Mouse (Mus musculus): ENCODE measurements at regions not wholly inside any gene's neighbourhood (a gene's known extent, or its start where the extent isn't known, plus 50 kb on each side); places are given as distances from the start of the nearest gene placed in this dataset.

GRCm38 (mm10) chr13:32479118-32479818 lies 140.7 kb upstream of the Gmds start:
- DNase-seq (ENCODE audit: low spot score) (no peak), ATAC-seq (ENCODE audit: insufficient read depth, low read depth) (no peak)
- TF ChIP-seq CTCF (IDR thresholded peaks at IDR 0.05; ENCODE audit: low read depth) (no peak), EP300 (IDR thresholded peaks at IDR 0.05; ENCODE audit: low read depth) (no peak)
- 65% methylated on average over 8 of the region's 8 CpGs for WGBS
- Histone ChIP-seq H3K27ac (ENCODE audit: low read depth) (no peak overlapping the region), H3K4me2 (ENCODE audit: low read depth, low read length) (no peak overlapping the region), H3K4me1 (ENCODE audit: control insufficient read depth, insufficient read depth) (peaks cover 12% of the 10 kb centered on the region; the same call in 1 of the 2 replicates), H3K27me3 (ENCODE audit: control insufficient read depth, insufficient read depth, low read length) (no peaks in the 10 kb centered on the region), H3K36me3 (replicated peaks; ENCODE audit: control insufficient read depth, insufficient read depth, low read length) (no peaks in the 10 kb centered on the region), H3K9ac (replicated peaks; ENCODE audit: low read depth, low read length) (no peak overlapping the region), H3K9me3 (replicated peaks; ENCODE audit: control insufficient read depth, low read length) (no peaks in the 10 kb centered on the region), H3K4me3 (ENCODE audit: low read depth, low read length) (no peak overlapping the region)

- 20% methylated on average over 5 of the region's 5 CpGs for WGBS
- Histone ChIP-seq H3K36me3 (replicated peaks; ENCODE audit: control insufficient read depth, insufficient read depth, low read length) (no peaks in the 10 kb centered on the region), H3K4me3 (ENCODE audit: low read depth, low read length) (no peak overlapping the region), H3K9me3 (replicated peaks; ENCODE audit: control insufficient read depth, low read length) (no peaks in the 10 kb centered on the region), H3K4me2 (ENCODE audit: low read depth, low read length) (no peak overlapping the region), H3K27ac (ENCODE audit: low read depth) (no peak overlapping the region), H3K27me3 (ENCODE audit: control insufficient read depth, insufficient read depth, low read length) (no peaks in the 10 kb centered on the region), H3K4me1 (ENCODE audit: control insufficient read depth, insufficient read depth) (no peaks in the 10 kb centered on the region), H3K9ac (replicated peaks; ENCODE audit: low read depth, low read length) (no peak overlapping the region)
- no peak for ATAC-seq (ENCODE audit: insufficient read depth, low read depth)
- TF ChIP-seq EP300 (IDR thresholded peaks at IDR 0.05; ENCODE audit: low read depth) (no peak), CTCF (IDR thresholded peaks at IDR 0.05; ENCODE audit: low read depth) (no peak)
- DNase-seq (ENCODE audit: low spot score) = no peak
Observed at GRCm38 (mm10) chr13:32465787-32466186, 127.2 kb upstream of the Gmds start.

- no peak overlapping the region for H3K27ac ChIP-seq (ENCODE audit: low read depth)
- no peaks in the 10 kb centered on the region for H3K36me3 ChIP-seq (replicated peaks; ENCODE audit: control insufficient read depth, insufficient read depth, low read length)
- WGBS = 87% methylated on average over 6 of the region's 6 CpGs
- H3K9me3 ChIP-seq (replicated peaks; ENCODE audit: control insufficient read depth, low read length) = no peaks in the 10 kb centered on the region
- no peak overlapping the region for H3K4me2 ChIP-seq (ENCODE audit: low read depth, low read length)
- H3K27me3 ChIP-seq (ENCODE audit: control insufficient read depth, insufficient read depth, low read length) = no peaks in the 10 kb centered on the region
- no peak overlapping the region for H3K9ac ChIP-seq (replicated peaks; ENCODE audit: low read depth, low read length)
- no peak overlapping the region for H3K4me3 ChIP-seq (ENCODE audit: low read depth, low read length)
- TF ChIP-seq EP300 (IDR thresholded peaks at IDR 0.05; ENCODE audit: low read depth) (no peak), CTCF (IDR thresholded peaks at IDR 0.05; ENCODE audit: low read depth) (no peak)
- ATAC-seq (ENCODE audit: insufficient read depth, low read depth) (no peak), DNase-seq (ENCODE audit: low spot score) (no peak)
- no peaks in the 10 kb centered on the region for H3K4me1 ChIP-seq (ENCODE audit: control insufficient read depth, insufficient read depth)
Observed at GRCm38 (mm10) chr13:32465041-32465682, 126.6 kb upstream of the Gmds start.

GRCm38 (mm10) chr13:32454419-32455146 lies 116.0 kb upstream of the Gmds start:
- Histone ChIP-seq H3K27ac (ENCODE audit: low read depth) (no peak overlapping the region), H3K4me3 (ENCODE audit: low read depth, low read length) (no peak overlapping the region), H3K4me1 (ENCODE audit: control insufficient read depth, insufficient read depth) (no peaks in the 10 kb centered on the region), H3K27me3 (ENCODE audit: control insufficient read depth, insufficient read depth, low read length) (no peaks in the 10 kb centered on the region), H3K4me2 (ENCODE audit: low read depth, low read length) (no peak overlapping the region), H3K36me3 (replicated peaks; ENCODE audit: control insufficient read depth, insufficient read depth, low read length) (no peaks in the 10 kb centered on the region), H3K9me3 (replicated peaks; ENCODE audit: control insufficient read depth, low read length) (no peaks in the 10 kb centered on the region), H3K9ac (replicated peaks; ENCODE audit: low read depth, low read length) (no peak overlapping the region)
- TF ChIP-seq CTCF (IDR thresholded peaks at IDR 0.05; ENCODE audit: low read depth) (no peak), EP300 (IDR thresholded peaks at IDR 0.05; ENCODE audit: low read depth) (no peak)
- DNase-seq (ENCODE audit: low spot score) (no peak), ATAC-seq (ENCODE audit: insufficient read depth, low read depth) (no peak)
- WGBS = 76% methylated on average over 11 of the region's 11 CpGs

GRCm38 (mm10) chr13:32449710-32450417 lies 111.3 kb upstream of the Gmds start:
- H3K27me3 ChIP-seq (ENCODE audit: control insufficient read depth, insufficient read depth, low read length) = no peaks in the 10 kb centered on the region
- H3K36me3 ChIP-seq (replicated peaks; ENCODE audit: control insufficient read depth, insufficient read depth, low read length) = no peaks in the 10 kb centered on the region
- H3K4me3 ChIP-seq (ENCODE audit: low read depth, low read length) = no peak overlapping the region
- no peak for TF ChIP-seq EP300 (IDR thresholded peaks at IDR 0.05; ENCODE audit: low read depth)
- TF ChIP-seq CTCF (IDR thresholded peaks at IDR 0.05; ENCODE audit: low read depth) = no peak
- DNase-seq (ENCODE audit: low spot score) (peak; percentile 41), ATAC-seq (ENCODE audit: insufficient read depth, low read depth) (peak; percentile 20; the same call in 1 of the 2 replicates)
- H3K9me3 ChIP-seq (replicated peaks; ENCODE audit: control insufficient read depth, low read length) = no peaks in the 10 kb centered on the region
- no peaks in the 10 kb centered on the region for H3K4me1 ChIP-seq (ENCODE audit: control insufficient read depth, insufficient read depth)
- 57% methylated on average over 8 of the region's 8 CpGs for WGBS
- H3K4me2 ChIP-seq (ENCODE audit: low read depth, low read length) = no peak overlapping the region
- no peak overlapping the region for H3K9ac ChIP-seq (replicated peaks; ENCODE audit: low read depth, low read length)
- H3K27ac ChIP-seq (ENCODE audit: low read depth) = no peak overlapping the region
